Mouse (Mus musculus) erythroblast, embryonic 14.5 days (primary cell): ENCODE results near the gene Pcsk5. TPM values are rescaled to one million over a fixed set of nuclear protein-coding genes. Genes with fewer than 3 reads are reported as not detected.

Experiments used
- H3K27me3 ChIP-seq: 2 replicates; pipeline ENCODE4 v1.6.1; 2012; ENCODE audit warnings: inconsistent platforms; ENCODE audit not compliant: control insufficient read depth
- H3K36me3 ChIP-seq: 2 replicates; pipeline ENCODE4 v1.6.1; 2012; ENCODE audit warnings: mild to moderate bottlenecking, inconsistent platforms; ENCODE audit not compliant: control insufficient read depth
- H3K4me1 ChIP-seq: 2 replicates; pipeline ENCODE4 v1.6.1; 2012; ENCODE audit warnings: inconsistent platforms; ENCODE audit not compliant: control insufficient read depth
- H3K4me3 ChIP-seq: replicated peaks from 2 replicates; pipeline ENCODE3; 2012; ENCODE audit warnings: moderate library complexity, mild to moderate bottlenecking, inconsistent platforms
- H3K9me3 ChIP-seq: 2 replicates; pipeline ENCODE4 v1.6.1; 2012; ENCODE audit warnings: low read length, inconsistent platforms, mixed read lengths; ENCODE audit not compliant: control insufficient read depth
- GATA1 ChIP-seq: IDR thresholded peaks from 2 replicates; pipeline ENCODE4 v1.6.1; 2012; ENCODE audit warnings: low read length, inconsistent platforms, mixed read lengths
- TAL1 ChIP-seq: IDR thresholded peaks from 3 replicates; pipeline ENCODE4 v1.6.1; 2012; ENCODE audit warnings: low read length, inconsistent platforms, mixed read lengths
- polyA plus RNA-seq: library from polyadenylated mRNA; stranded (reverse); fragments of >175 nt; gene quantifications from 2 replicates; pipeline ENCODE4 v1.2.3, GENCODE M21; 2012

Pcsk5 gene
- polyA plus RNA-seq, 1 experiment: not detected

DNA sequence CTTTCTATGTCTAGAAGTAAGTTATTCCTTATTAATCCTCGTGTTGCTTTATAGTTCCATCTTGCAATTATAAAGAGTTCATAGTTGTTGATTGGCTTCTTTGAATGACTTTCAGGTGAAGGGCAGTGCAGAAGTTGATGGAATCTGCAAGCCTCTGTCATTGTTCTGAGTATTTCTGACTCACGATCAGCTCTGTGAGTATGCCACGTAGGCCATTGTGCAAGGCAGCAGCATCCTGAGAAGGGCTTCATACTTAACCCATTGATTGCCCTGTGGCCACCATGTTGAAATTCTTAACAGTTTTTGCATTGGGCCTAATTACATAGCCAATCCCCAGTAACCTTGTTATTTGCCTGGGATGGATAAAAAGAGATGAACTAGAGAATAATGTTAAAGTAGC, 428.1 kb downstream of the Pcsk5 start:
- no peaks in the 10 kb centered on the region for H3K27me3 ChIP-seq

DNA sequence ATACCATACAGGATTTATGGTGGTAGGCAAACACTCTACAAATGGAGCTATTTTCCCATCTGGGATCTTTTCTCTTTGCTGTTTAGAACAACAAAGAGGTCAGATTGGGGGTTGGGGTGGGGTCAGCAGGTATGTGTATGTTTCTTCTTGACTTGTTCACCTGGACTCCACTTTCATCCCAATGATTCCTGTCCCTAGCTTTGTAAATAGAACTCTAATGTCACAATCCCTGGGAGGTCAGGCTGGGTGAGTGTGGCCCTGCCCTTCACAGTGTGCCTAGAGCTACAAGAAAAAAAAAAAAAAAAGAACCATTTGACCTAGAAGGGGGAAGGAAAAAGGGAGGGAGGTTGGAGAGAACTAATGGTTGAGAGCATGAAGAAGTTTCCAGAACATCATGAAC, 428.8 kb downstream of the Pcsk5 start:
- Histone ChIP-seq H3K4me1 (peaks cover 24% of the 10 kb centered on the region), H3K27me3 (no peaks in the 10 kb centered on the region), H3K4me3 (no peak overlapping the region), H3K9me3 (peaks cover 6% of the 10 kb centered on the region), H3K36me3 (no peaks in the 10 kb centered on the region)
- TF ChIP-seq TAL1: no peak
- TF ChIP-seq GATA1: no peak

More for the DNA sequence above, 428.1 kb downstream of the Pcsk5 start:
- Histone ChIP-seq H3K4me1 (peaks cover 24% of the 10 kb centered on the region), H3K4me3 (no peak overlapping the region), H3K36me3 (no peaks in the 10 kb centered on the region), H3K9me3 (peaks cover 6% of the 10 kb centered on the region)
- no peak for TF ChIP-seq GATA1
- no peak for TF ChIP-seq TAL1

DNA sequence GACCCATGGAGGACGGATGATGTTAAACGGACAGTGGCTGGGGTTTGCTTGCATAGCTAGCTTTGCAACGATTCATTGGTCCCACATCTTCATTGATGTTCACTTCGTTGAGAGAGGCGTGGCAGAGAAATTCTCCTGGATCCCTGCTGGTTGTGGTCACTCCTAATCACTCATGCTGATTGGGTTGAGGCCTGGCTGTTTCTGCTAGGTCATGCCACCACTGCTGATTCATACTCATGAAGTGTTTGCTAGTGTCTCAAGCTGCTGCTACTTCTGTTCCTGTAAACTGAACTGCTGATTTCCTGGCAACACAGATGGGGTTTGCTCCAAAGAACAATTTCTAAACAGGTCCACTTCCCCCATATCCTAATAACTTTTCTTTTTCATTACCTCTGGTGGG, 430.6 kb downstream of the Pcsk5 start:
- Histone ChIP-seq H3K4me3 (no peak overlapping the region), H3K27me3 (no peaks in the 10 kb centered on the region), H3K36me3 (no peaks in the 10 kb centered on the region), H3K9me3 (peaks cover 6% of the 10 kb centered on the region), H3K4me1 (peaks cover 24% of the 10 kb centered on the region)
- TF ChIP-seq TAL1 (no peak), GATA1 (no peak)

DNA sequence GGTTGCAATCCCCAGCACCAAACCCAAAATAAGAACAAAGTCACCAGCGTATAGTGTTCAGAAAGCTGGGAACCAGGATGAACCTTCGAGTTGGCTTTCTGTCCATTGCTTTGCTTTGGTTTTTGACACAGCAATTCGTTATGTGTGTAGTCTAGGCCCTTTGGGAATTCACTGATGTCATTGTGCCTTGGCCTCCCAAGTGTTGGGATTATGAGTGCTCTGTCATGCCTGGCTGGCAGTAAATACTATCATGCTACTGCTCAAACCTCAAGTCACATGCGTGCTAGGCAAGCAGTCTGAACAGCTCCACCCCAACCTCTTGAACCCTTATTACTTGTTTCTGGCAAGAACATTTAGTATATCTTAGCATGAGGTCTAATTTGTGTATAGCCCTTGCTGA, 434.3 kb downstream of the Pcsk5 start:
- Histone ChIP-seq H3K27me3 (no peaks in the 10 kb centered on the region), H3K4me1 (peaks cover 14% of the 10 kb centered on the region), H3K4me3 (no peak overlapping the region), H3K9me3 (peaks cover 6% of the 10 kb centered on the region), H3K36me3 (peaks cover 34% of the 10 kb centered on the region)
- TF ChIP-seq GATA1 (no peak), TAL1 (no peak)

DNA sequence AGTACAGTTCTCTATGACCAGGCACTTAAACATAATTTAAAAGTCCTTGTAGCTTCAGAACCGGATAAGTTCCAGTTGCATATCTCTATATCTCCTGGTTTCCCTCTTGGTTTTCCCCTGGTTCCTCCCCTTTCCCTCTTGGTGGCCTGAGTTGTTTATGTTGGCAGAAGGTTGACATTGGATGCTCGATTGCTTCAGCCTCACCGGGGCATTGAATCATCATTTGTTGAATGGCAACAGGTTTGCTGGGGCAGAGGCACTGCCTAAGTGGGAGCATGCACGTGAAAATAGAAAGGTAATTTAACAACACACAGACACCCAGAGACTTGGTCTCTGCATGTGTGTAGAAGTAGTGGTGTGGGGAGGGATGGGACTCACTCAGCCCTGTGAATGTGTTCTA, 436.9 kb downstream of the Pcsk5 start:
- Histone ChIP-seq H3K4me1 (peaks cover 18% of the 10 kb centered on the region), H3K36me3 (peaks cover 58% of the 10 kb centered on the region), H3K9me3 (no peaks in the 10 kb centered on the region), H3K27me3 (no peaks in the 10 kb centered on the region), H3K4me3 (no peak overlapping the region)
- TF ChIP-seq TAL1 (no peak), GATA1 (no peak)

DNA sequence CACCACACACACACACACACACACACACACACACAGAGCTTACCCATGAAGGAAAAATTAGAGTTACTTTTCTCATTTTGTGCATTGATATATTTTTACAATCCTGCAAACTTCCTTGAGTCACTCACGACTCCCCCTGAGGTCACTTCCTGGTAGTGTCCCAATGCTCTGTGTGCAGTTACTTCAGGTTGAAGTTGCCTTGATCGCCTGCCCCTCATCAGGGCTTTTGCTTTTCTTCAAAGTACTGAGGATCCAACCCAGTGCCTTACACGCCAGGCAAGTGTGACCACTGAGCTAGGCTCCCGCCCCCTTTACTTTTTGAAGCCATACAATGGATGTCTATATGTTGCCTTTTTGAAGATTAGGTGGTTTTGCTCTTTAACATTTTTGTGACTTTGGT, 437.5 kb downstream of the Pcsk5 start:
- Histone ChIP-seq H3K4me1 (peaks cover 23% of the 10 kb centered on the region), H3K36me3 (peaks cover 64% of the 10 kb centered on the region)

DNA sequence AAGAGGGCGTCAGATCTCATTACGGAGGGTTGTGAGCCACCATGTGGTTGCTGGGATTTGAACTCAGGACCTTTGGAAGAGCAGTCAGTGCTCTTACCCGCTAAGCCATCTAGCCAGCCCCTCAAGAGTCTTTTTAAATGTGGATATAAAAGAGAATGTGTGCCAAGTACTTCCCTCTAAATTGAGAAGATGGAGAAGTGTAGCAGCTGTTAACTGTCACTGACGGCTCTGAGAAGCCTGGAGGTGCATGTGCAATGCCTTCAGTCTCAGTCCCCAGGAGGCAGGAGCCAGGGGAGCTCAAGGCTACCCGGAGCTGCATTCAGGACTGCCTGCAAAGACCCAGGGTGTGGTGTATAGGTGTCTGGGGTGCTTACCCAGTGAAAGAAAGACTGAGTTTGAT, 439.5 kb downstream of the Pcsk5 start:
- Histone ChIP-seq H3K4me1 (peaks cover 35% of the 10 kb centered on the region), H3K9me3 (no peaks in the 10 kb centered on the region), H3K27me3 (peaks cover 1% of the 10 kb centered on the region; the same call in 1 of the 2 replicates), H3K36me3 (peaks cover 64% of the 10 kb centered on the region), H3K4me3 (no peak overlapping the region)
- TF ChIP-seq TAL1: no peak
- TF ChIP-seq GATA1: no peak

More for the DNA sequence above, 437.5 kb downstream of the Pcsk5 start:
- no peak for TF ChIP-seq TAL1
- TF ChIP-seq GATA1: no peak
- Histone ChIP-seq H3K9me3 (no peaks in the 10 kb centered on the region), H3K4me3 (no peak overlapping the region), H3K27me3 (no peaks in the 10 kb centered on the region)

DNA sequence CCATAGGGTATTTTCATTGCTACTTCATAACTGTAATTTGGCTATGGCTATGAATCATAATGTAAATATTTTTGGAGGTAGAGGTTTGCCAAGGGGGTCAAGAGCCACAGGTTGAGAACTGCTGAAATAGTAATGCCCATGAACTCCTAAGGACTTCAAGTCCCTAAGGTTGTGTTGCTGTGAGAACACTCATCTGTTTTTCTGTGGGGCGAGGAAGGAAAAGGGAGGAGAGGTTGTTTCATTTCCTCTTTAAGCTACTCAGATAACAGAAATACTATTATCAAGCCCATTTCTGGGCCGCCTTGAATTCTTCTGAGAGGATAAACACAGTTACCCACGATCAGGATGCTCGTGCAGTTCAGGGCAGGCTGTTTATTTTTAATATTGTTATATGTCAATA, 440.6 kb downstream of the Pcsk5 start:
- peaks cover 6% of the 10 kb centered on the region for H3K27me3 ChIP-seq
- no peak for TF ChIP-seq GATA1
- peaks cover 64% of the 10 kb centered on the region for H3K36me3 ChIP-seq
- no peak overlapping the region for H3K4me3 ChIP-seq
- no peaks in the 10 kb centered on the region for H3K9me3 ChIP-seq
- peaks cover 39% of the 10 kb centered on the region for H3K4me1 ChIP-seq

DNA sequence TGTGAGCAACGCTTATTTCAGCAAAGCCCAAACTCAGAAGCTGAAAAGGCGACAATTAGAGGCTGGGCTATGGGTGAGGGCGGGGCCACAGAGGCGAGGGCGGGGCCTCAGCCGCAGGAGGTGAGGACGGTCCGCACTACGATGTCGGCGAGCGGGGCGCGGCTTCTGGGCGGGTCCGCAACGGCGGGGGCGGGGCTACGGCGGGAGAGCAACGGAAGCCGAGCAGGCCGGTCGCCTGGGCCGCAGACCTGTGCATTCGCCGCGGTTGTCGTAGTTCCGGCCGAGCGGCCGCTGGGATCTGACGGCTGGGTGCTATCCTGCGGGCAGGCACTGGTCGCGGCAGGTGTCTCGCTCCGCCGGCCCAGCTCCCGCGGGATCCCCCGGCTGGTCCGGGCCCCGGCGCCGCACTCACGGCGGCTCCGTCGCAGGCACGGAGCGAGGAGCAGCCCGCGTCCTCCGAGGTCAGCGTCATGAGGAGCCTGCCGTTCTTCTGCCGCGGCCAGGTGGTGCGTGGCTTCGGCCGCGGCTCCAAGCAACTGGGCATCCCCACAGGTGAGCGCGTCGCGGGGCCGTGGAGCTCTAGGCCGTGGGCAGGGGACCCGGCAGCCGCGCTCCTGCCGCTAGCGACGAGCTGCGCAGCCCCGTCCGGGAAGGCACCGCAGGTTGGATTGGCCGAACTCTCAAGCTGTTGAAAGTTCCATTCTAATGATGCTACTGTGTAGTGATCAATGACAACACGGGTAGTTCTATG, 443.4 kb downstream of the Pcsk5 start, which contains the start of gene Rfk:
Gene Rfk, plus strand, starts transcription at position 203 of the 751 bp plus-strand sequence.
- peaks cover 47% of the 10 kb centered on the region for H3K4me1 ChIP-seq
- no peaks in the 10 kb centered on the region for H3K9me3 ChIP-seq
- H3K36me3 ChIP-seq: peaks cover 38% of the 10 kb centered on the region
- H3K27me3 ChIP-seq: peaks cover 6% of the 10 kb centered on the region
- TF ChIP-seq TAL1: no peak
- H3K4me3 ChIP-seq: peak within 1 kb of the TSS; percentile 97
